Mouse (Mus musculus) MEL (cell line): ENCODE measurements around the gene Mcfd2.
A peak's percentile ranks its signal among the peaks of the same experiment; 100 is the strongest.

ENCODE experiments used
- CHD1 ChIP-seq: IDR thresholded peaks from 2 replicates; pipeline ENCODE4 v1.6.1; 2012; ENCODE audit warnings: low read depth, mild to moderate bottlenecking, inconsistent platforms, low read length, improper control_type of control experiment
- CHD2 ChIP-seq: IDR thresholded peaks from 2 replicates; pipeline ENCODE4 v1.6.1; 2011; ENCODE audit warnings: low read length, improper control_type of control experiment
- CTCF ChIP-seq, 3 experiments: IDR thresholded peaks in 2 of 3; conservative IDR thresholded peaks in 1 of 3; 2 replicates each; pipeline ENCODE4 v1.5.1; 2011 to 2012; ENCODE audit warnings: low read length in 3 of 3, low read depth in 2 of 3, mild to moderate bottlenecking in 2 of 3, improper control_type of control experiment in 1 of 3, inconsistent platforms in 1 of 3, mixed read lengths in 1 of 3, moderate library complexity in 1 of 3; ENCODE audit not compliant: control insufficient read depth in 1 of 3, insufficient read depth in 1 of 3, poor library complexity in 1 of 3, severe bottlenecking in 1 of 3
- E2F4 ChIP-seq: IDR thresholded peaks from 2 replicates; pipeline ENCODE4 v1.6.1; 2011; ENCODE audit warnings: low read depth, low read length, improper control_type of control experiment, borderline replicate concordance
- EP300 ChIP-seq, 2 experiments: IDR thresholded peaks; 2 replicates each; pipeline ENCODE4 v1.6.1; 2011; ENCODE audit warnings: improper control_type of control experiment in 2 of 2, low read length in 2 of 2, low read depth in 1 of 2, mild to moderate bottlenecking in 1 of 2
- ETS1 ChIP-seq: IDR thresholded peaks from 2 replicates; pipeline ENCODE4 v1.6.1; 2012; ENCODE audit warnings: low read depth, mild to moderate bottlenecking, inconsistent platforms, low read length, improper control_type of control experiment, moderate library complexity
- HCFC1 ChIP-seq: IDR thresholded peaks from 2 replicates; pipeline ENCODE4 v1.6.1; 2012; ENCODE audit warnings: low read depth, mild to moderate bottlenecking, inconsistent platforms, low read length, improper control_type of control experiment, moderate library complexity
- MAFK ChIP-seq: IDR thresholded peaks from 2 replicates; pipeline ENCODE4 v1.6.1; 2011; ENCODE audit warnings: low read depth, mild to moderate bottlenecking, low read length, improper control_type of control experiment, borderline replicate concordance
- MAZ ChIP-seq: IDR thresholded peaks from 2 replicates; pipeline ENCODE4 v1.6.1; 2012; ENCODE audit warnings: low read depth, mild to moderate bottlenecking, inconsistent platforms, low read length, improper control_type of control experiment
- NELFE ChIP-seq: IDR thresholded peaks from 2 replicates; pipeline ENCODE4 v1.6.1; 2011; ENCODE audit warnings: low read depth, low read length, improper control_type of control experiment
- POLR2A ChIP-seq, 2 experiments: IDR thresholded peaks; 2 replicates each; pipeline ENCODE4 v1.6.1; 2011 to 2012; ENCODE audit warnings: low read length in 2 of 2, mild to moderate bottlenecking in 2 of 2, control low read depth in 1 of 2, improper control_type of control experiment in 1 of 2, low read depth in 1 of 2, moderate library complexity in 1 of 2; ENCODE audit not compliant: control insufficient read depth in 1 of 2, insufficient read depth in 1 of 2, poor library complexity in 1 of 2
- POLR2AphosphoS2 ChIP-seq: IDR thresholded peaks from 2 replicates; pipeline ENCODE4 v1.6.1; 2011; ENCODE audit warnings: low read length, improper control_type of control experiment
- ZC3H11A ChIP-seq: IDR thresholded peaks from 2 replicates; pipeline ENCODE4 v1.6.1; 2012; ENCODE audit warnings: low read depth, mild to moderate bottlenecking, inconsistent platforms, low read length, improper control_type of control experiment
- ZKSCAN1 ChIP-seq: IDR thresholded peaks from 2 replicates; pipeline ENCODE4 v1.6.1; 2012; ENCODE audit warnings: low read depth, mild to moderate bottlenecking, inconsistent platforms, low read length, improper control_type of control experiment, moderate library complexity

DNA sequence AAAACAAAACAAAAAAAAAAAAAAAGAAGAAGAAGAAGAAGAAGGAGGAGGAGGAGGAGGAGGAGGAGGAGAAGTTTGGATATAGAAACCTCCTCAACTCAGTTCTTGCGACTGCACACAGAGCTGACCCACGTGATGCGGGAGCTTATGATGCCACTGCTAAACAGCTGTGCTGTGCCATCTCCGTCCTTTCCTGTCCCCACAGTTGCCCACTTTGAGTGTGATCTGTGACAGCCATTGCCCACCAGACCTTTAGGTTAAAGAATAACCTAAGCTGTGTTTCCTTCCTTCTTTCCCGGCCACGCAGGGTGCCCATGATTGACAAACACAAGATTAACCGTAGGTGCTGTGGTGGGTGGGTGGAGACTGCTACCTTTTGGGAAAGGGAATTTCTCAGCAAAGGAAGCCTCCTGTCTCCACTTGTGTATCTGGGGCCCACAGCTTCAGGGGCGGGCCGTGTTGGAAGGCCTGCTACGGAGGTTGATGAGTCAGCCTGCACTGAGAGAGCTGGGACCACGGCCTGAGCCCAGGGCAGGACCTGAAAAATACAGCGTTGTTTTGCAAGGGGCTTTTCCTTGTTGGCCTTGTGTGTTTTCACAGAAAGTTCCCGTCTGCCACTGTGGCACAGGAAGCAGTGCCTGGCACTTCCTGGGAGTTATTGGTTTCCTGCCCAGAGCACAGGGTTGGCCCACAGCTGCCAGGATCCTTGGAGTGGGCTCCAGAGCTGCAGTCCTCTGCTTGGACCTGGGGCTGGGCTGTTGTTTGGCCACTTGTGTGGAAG lies 36.5 kb upstream of the Mcfd2 start:
- no peak for TF ChIP-seq POLR2A (IDR thresholded peaks at IDR 0.05; ENCODE audit: control insufficient read depth in 1 of 2, insufficient read depth in 1 of 2, low read depth in 1 of 2, low read length in 2 of 2, poor library complexity in 1 of 2)
- TF ChIP-seq CTCF (IDR thresholded peaks at IDR 0.05 in 2 of 3, conservative IDR thresholded peaks at IDR 0.05 in 1 of 3; ENCODE audit: control insufficient read depth in 1 of 3, insufficient read depth in 1 of 3, low read depth in 2 of 3, low read length in 3 of 3, poor library complexity in 1 of 3, severe bottlenecking in 1 of 3): no peak
- no peak for TF ChIP-seq CHD2
- TF ChIP-seq MAFK: no peak
- peak; percentile 26; the same call in 1 of the 2 replicates for TF ChIP-seq MAZ
- no peak for TF ChIP-seq NELFE
- no peak for TF ChIP-seq ETS1
- TF ChIP-seq ZKSCAN1: no peak
- TF ChIP-seq ZC3H11A: no peak
- no peak for TF ChIP-seq CHD1
- TF ChIP-seq EP300 (IDR thresholded peaks at IDR 0.05; ENCODE audit: low read depth in 1 of 2, low read length in 2 of 2): peak in 1 of 2 experiments; percentile 15; a peak in 1 of 4 replicates
- TF ChIP-seq POLR2AphosphoS2: no peak
- TF ChIP-seq HCFC1: no peak
- TF ChIP-seq E2F4: no peak
